Mouse (Mus musculus): ENCODE measurements around the gene Ppox. TPM values are rescaled to one million over a fixed set of nuclear protein-coding genes. Genes with fewer than 3 reads are reported as not detected.

Ppox gene
- polyA plus RNA-seq, 1 experiment from 2014 or later, result 11.4 TPM

GRCm38 (mm10) chr1:171271196-171271595 is 9.8 kb downstream of the Ppox start:
- ATAC-seq, result no peak
- peaks cover 38% of the 10 kb centered on the region for H3K36me3 ChIP-seq (ENCODE audit: control insufficient read depth, insufficient read depth)
- H3K9ac ChIP-seq (ENCODE audit: low read depth, low read length), result no peak overlapping the region
- no peak overlapping the region for H3K27ac ChIP-seq (ENCODE audit: low read depth, low read length)
- H3K27me3 ChIP-seq (replicated peaks; ENCODE audit: control insufficient read depth, insufficient read depth, low read length), result no peaks in the 10 kb centered on the region
- TF ChIP-seq CTCF (IDR thresholded peaks at IDR 0.05; ENCODE audit: low read depth), result no peak
- H3K4me3 ChIP-seq (ENCODE audit: low read depth, low read length), result peak overlapping the region; percentile 93
- WGBS, result 35% methylated on average over 9 of the region's 9 CpGs
- H3K4me2 ChIP-seq (replicated peaks; ENCODE audit: low read depth), result peak overlapping the region; percentile 97
- no peaks in the 10 kb centered on the region for H3K9me3 ChIP-seq (ENCODE audit: control insufficient read depth)
- H3K4me1 ChIP-seq (replicated peaks; ENCODE audit: control insufficient read depth, insufficient read depth, low read length), result 0 out of 2 replicates have a peak, but pooled peaks cover 4% of the 10 kb centered on the region

DNA sequence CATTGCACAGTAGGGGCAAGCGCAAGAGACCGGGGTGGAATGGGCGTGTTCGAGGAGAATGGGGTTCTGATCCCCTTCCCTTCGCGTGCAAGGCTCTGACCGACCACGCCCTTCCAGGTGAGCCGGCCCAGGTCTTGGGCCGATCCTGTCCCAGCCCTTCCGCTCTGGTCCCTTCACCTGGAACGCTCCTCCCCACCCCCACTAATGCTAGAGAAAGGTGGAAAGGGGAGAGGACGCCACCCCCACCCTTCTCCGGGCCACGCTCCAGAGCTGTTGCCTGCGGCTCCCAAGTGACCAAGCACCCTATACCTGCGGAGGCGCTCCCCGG is 10.4 kb downstream of the Ppox start:
- H3K9ac ChIP-seq (ENCODE audit: low read depth, low read length), result peak overlapping the region; percentile 70
- H3K4me1 ChIP-seq (replicated peaks; ENCODE audit: control insufficient read depth, insufficient read depth, low read length), result 0 out of 2 replicates have a peak, but pooled peaks cover 4% of the 10 kb centered on the region
- WGBS, result under 1% methylated on average over 19 of the region's 19 CpGs
- peaks cover 32% of the 10 kb centered on the region for H3K36me3 ChIP-seq (ENCODE audit: control insufficient read depth, insufficient read depth)
- no peaks in the 10 kb centered on the region for H3K27me3 ChIP-seq (replicated peaks; ENCODE audit: control insufficient read depth, insufficient read depth, low read length)
- ATAC-seq, result peak; percentile 70
- peak overlapping the region; percentile 74 for H3K27ac ChIP-seq (ENCODE audit: low read depth, low read length)
- peak overlapping the region; percentile 93 for H3K4me3 ChIP-seq (ENCODE audit: low read depth, low read length)
- no peak for TF ChIP-seq CTCF (IDR thresholded peaks at IDR 0.05; ENCODE audit: low read depth)
- H3K9me3 ChIP-seq (ENCODE audit: control insufficient read depth), result no peaks in the 10 kb centered on the region
- peak overlapping the region; percentile 97 for H3K4me2 ChIP-seq (replicated peaks; ENCODE audit: low read depth)

DNA sequence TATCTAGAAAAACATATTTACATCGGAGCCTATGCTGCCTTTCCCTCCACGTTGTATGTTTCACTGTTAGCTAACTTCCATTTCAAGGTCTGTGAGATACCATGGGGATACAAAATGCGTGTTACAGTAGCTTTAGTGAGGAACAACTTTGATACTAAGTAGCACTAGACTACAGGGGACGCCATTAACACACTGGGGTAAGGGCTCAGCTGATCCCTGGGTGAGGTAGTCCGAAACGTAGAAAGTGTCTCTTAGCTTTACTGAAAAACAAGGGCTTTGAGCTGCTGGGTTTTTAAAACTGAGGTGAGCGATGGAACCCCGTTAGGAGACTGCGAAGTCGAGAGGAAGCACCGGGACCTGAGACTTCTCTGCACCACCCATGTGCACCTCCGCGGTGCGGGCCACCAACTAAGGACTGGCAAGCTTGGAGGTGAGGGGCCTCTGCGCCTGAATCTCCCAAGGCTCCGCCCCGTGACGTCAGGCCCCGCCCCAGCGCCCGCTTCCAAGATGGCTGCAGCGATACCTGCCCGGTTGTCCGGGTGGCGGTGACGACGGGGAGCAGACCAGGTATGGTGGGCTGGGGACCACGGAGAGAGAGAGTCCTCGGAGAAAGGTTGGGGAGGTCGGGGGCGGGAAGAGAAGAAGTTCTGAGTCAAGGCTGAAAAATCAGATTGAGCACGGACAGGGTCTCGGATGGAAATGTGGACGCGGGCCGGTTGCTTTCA is 11.0 kb downstream of the Ppox start, which contains the start of gene B4galt3:
B4galt3 (plus strand) TSS at position 481 of the 725 bp plus-strand sequence.
- peak within 1 kb of the TSS; percentile 93 for H3K4me3 ChIP-seq (ENCODE audit: low read depth, low read length)
- peak within 1 kb of the TSS; percentile 74 for H3K27ac ChIP-seq (ENCODE audit: low read depth, low read length)
- H3K9ac ChIP-seq (ENCODE audit: low read depth, low read length), result peak within 1 kb of the TSS; percentile 70
- H3K9me3 ChIP-seq (ENCODE audit: control insufficient read depth), result no peaks in the 10 kb centered on the region
- 0 out of 2 replicates have a peak, but pooled peaks cover 4% of the 10 kb centered on the region for H3K4me1 ChIP-seq (replicated peaks; ENCODE audit: control insufficient read depth, insufficient read depth, low read length)
- peaks cover 26% of the 10 kb centered on the region for H3K36me3 ChIP-seq (ENCODE audit: control insufficient read depth, insufficient read depth)
- WGBS, result 3% methylated on average over 36 of the region's 36 CpGs
- no peak for TF ChIP-seq CTCF (IDR thresholded peaks at IDR 0.05; ENCODE audit: low read depth)
- no peaks in the 10 kb centered on the region for H3K27me3 ChIP-seq (replicated peaks; ENCODE audit: control insufficient read depth, insufficient read depth, low read length)
- peak; percentile 92 for ATAC-seq
- peak within 1 kb of the TSS; percentile 97 for H3K4me2 ChIP-seq (replicated peaks; ENCODE audit: low read depth)

GRCm38 (mm10) chr1:171268341-171268740 is 12.6 kb downstream of the Ppox start:
- 61% methylated on average over 1 of the region's 1 CpGs for WGBS
- no peak overlapping the region for H3K4me2 ChIP-seq (replicated peaks; ENCODE audit: low read depth)
- H3K27ac ChIP-seq (ENCODE audit: low read depth, low read length), result no peak overlapping the region
- no peaks in the 10 kb centered on the region for H3K27me3 ChIP-seq (replicated peaks; ENCODE audit: control insufficient read depth, insufficient read depth, low read length)
- H3K9ac ChIP-seq (ENCODE audit: low read depth, low read length), result no peak overlapping the region
- no peak overlapping the region for H3K4me3 ChIP-seq (ENCODE audit: low read depth, low read length)
- ATAC-seq, result no peak
- 0 out of 2 replicates have a peak, but pooled peaks cover 4% of the 10 kb centered on the region for H3K4me1 ChIP-seq (replicated peaks; ENCODE audit: control insufficient read depth, insufficient read depth, low read length)
- TF ChIP-seq CTCF (IDR thresholded peaks at IDR 0.05; ENCODE audit: low read depth), result no peak
- H3K9me3 ChIP-seq (ENCODE audit: control insufficient read depth), result no peaks in the 10 kb centered on the region
- H3K36me3 ChIP-seq (ENCODE audit: control insufficient read depth, insufficient read depth), result peaks cover 11% of the 10 kb centered on the region

DNA sequence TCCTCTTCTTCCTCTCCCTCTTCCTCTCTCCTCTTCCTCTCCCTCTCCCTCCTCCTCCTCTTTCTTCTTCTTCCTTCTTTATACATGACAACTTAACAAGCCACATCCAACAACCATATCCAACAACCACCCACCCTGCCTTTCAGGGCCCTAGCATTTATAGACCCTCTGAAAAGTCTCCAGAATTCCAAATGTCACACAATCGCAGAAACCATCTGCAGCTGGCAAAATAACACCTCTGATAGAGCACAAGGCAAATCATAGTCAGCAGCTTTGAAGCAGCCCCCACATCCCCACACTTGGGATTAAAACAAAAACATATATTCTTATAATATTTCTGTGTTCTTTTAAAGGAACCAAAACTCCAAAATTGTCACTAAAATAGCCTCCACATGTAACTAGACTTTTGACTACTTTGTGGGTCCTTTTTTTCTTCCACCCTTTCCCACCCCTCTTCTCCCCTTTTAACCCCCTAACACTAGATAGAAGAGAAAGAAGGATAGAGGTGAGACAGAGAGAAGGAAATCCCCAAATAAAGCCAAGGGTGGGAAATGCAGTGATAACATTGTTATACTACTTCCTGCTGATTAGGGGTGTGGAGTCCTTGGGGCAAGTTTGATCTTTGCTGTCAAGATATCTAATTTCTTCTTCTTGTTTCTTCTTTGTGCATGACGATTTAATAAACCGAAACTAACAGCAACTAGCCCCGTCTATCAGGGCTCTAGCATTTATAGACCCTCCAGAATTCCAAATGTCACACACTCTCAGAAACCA is 14.8 kb downstream of the Ppox start:
- H3K27me3 ChIP-seq (replicated peaks; ENCODE audit: control insufficient read depth, insufficient read depth, low read length), result no peaks in the 10 kb centered on the region
- no peak for ATAC-seq
- no peak overlapping the region for H3K4me2 ChIP-seq (replicated peaks; ENCODE audit: low read depth)
- 41% methylated on average over 4 of the region's 4 CpGs for WGBS
- H3K4me3 ChIP-seq (ENCODE audit: low read depth, low read length), result no peak overlapping the region
- no peak overlapping the region for H3K27ac ChIP-seq (ENCODE audit: low read depth, low read length)
- no peaks in the 10 kb centered on the region for H3K9me3 ChIP-seq (ENCODE audit: control insufficient read depth)
- no peak overlapping the region for H3K9ac ChIP-seq (ENCODE audit: low read depth, low read length)
- H3K4me1 ChIP-seq (replicated peaks; ENCODE audit: control insufficient read depth, insufficient read depth, low read length), result peaks cover 5% of the 10 kb centered on the region; the same call in 1 of the 2 replicates
- no peak for TF ChIP-seq CTCF (IDR thresholded peaks at IDR 0.05; ENCODE audit: low read depth)
- no peaks in the 10 kb centered on the region for H3K36me3 ChIP-seq (ENCODE audit: control insufficient read depth, insufficient read depth)

All from intestine, postnatal 0 days (tissue).